Mouse (Mus musculus): Measurements from ENCODE around the gene Olfr1341. TPM values are rescaled to one million over a fixed set of nuclear protein-coding genes. Genes with fewer than 3 reads are reported as not detected.

Gene Olfr1341
- polyA plus RNA-seq (2017; shearing (Covaris generic)), result 1 to 10 TPM in 1 of 2 experiments, under 1 TPM in 1; 0.43 to 2.0 TPM

GRCm38 (mm10) chr4:118703223-118703622 lies at the start of gene Olfr1341:
TSS of gene Olfr1341 (plus strand) at chr4:118703523.

GRCm38 (mm10) chr4:118658652-118659051 lies 44.7 kb upstream of the Olfr1341 start, which contains the start of gene Olfr62:
TSS of gene Olfr62 (plus strand) at chr4:118658952.

GRCm38 (mm10) chr4:118692412-118692973 lies 10.8 kb upstream of the Olfr1341 start, which contains the start of gene Olfr1342:
TSS of gene Olfr1342 (minus strand) at chr4:118692756.

GRCm38 (mm10) chr4:118719838-118720237 lies 16.5 kb downstream of the Olfr1341 start, which contains the start of gene Olfr1340:
TSS of gene Olfr1340 (plus strand) at chr4:118720138.

GRCm38 (mm10) chr4:118731875-118732274 lies 28.6 kb downstream of the Olfr1341 start, which contains the start of gene Olfr1339:
TSS of gene Olfr1339 (plus strand) at chr4:118732175.

GRCm38 (mm10) chr4:118758637-118759036 lies 55.3 kb downstream of the Olfr1341 start, which contains the start of gene Olfr1338:
TSS of gene Olfr1338 (minus strand) at chr4:118758737.

Other genes starting within 250 kb of the Olfr1341 start
- gene Mpl, start 246.0 kb upstream of the Olfr1341 start, polyA plus RNA-seq (2017; shearing (Covaris generic)), result under 1 TPM; 0.14 to 0.40 TPM
- under 1 TPM in 1 of 2 experiments, not detected in 1; 0.59 TPM for gene Tie1, start 213.5 kb upstream of the Olfr1341 start, polyA plus RNA-seq (2017; shearing (Covaris generic))
- gene 2610528J11Rik, start 176.5 kb upstream of the Olfr1341 start, polyA plus RNA-seq (2017; shearing (Covaris generic)), result under 1 TPM in 1 of 2 experiments, not detected in 1; 0.17 TPM
- gene Tmem125, start 159.5 kb upstream of the Olfr1341 start, polyA plus RNA-seq (2017; shearing (Covaris generic)), result under 1 TPM in 1 of 2 experiments, not detected in 1; 0.28 TPM
- under 1 TPM; 0.08 to 0.42 TPM for gene Cfap57, start 82.7 kb upstream of the Olfr1341 start, polyA plus RNA-seq (2017; shearing (Covaris generic))
- 100 to 1,000 TPM; 149 to 167 TPM for gene Ebna1bp2, start 82.7 kb upstream of the Olfr1341 start, polyA plus RNA-seq (2017; shearing (Covaris generic))
- gene Olfr62, start 44.6 kb upstream of the Olfr1341 start, polyA plus RNA-seq (2017; shearing (Covaris generic)), result not detected
- not detected for gene Olfr1342, start 10.8 kb upstream of the Olfr1341 start, polyA plus RNA-seq (2017; shearing (Covaris generic))
- gene Olfr1340, start 16.6 kb downstream of the Olfr1341 start, polyA plus RNA-seq (2017; shearing (Covaris generic)), result under 1 TPM in 1 of 2 experiments, not detected in 1; 0.10 TPM
- gene Olfr1339, start 28.7 kb downstream of the Olfr1341 start, polyA plus RNA-seq (2017; shearing (Covaris generic)), result not detected
- gene Olfr1338, start 55.2 kb downstream of the Olfr1341 start, polyA plus RNA-seq (2017; shearing (Covaris generic)), result under 1 TPM in 1 of 2 experiments, not detected in 1; 0.45 TPM
- not detected for gene Olfr1337, start 79.1 kb downstream of the Olfr1341 start, polyA plus RNA-seq (2017; shearing (Covaris generic))
- not detected for gene Olfr1335, start 106.4 kb downstream of the Olfr1341 start, polyA plus RNA-seq (2017; shearing (Covaris generic))
- not detected for gene Olfr1333, start 132.8 kb downstream of the Olfr1341 start, polyA plus RNA-seq (2017; shearing (Covaris generic))
- 1 to 10 TPM in 1 of 2 experiments, under 1 TPM in 1; 0.10 to 3.5 TPM for gene Olfr1331, start 161.1 kb downstream of the Olfr1341 start, polyA plus RNA-seq (2017; shearing (Covaris generic))
- gene Olfr1330, start 185.1 kb downstream of the Olfr1341 start, polyA plus RNA-seq (2017; shearing (Covaris generic)), result 1 to 10 TPM in 1 of 2 experiments, under 1 TPM in 1; 0.33 to 1.3 TPM
- not detected for gene Olfr1329, start 213.9 kb downstream of the Olfr1341 start, polyA plus RNA-seq (2017; shearing (Covaris generic))
- gene Olfr1328, start 235.1 kb downstream of the Olfr1341 start, polyA plus RNA-seq (2017; shearing (Covaris generic)), result under 1 TPM in 1 of 2 experiments, not detected in 1; 0.22 TPM